Mouse (Mus musculus) small intestine, adult 2 months (tissue): ENCODE measurements around the gene Zbtb40. TPM values are rescaled to one million over a fixed set of nuclear protein-coding genes. Genes with fewer than 3 reads are reported as not detected.

Source experiments
- H3K27ac ChIP-seq: fragments of 200-500 bp; 2 replicates; pipeline ENCODE4 v1.5.1; 2012; ENCODE audit warnings: low read depth, low read length, control low read depth, inconsistent platforms; ENCODE audit not compliant: insufficient read depth
- H3K27me3 ChIP-seq: fragments of 200-500 bp; 2 replicates; pipeline ENCODE4 v1.6.1; 2012; ENCODE audit warnings: mild to moderate bottlenecking, moderate library complexity, low read length, inconsistent platforms; ENCODE audit not compliant: control insufficient read depth, insufficient read depth
- H3K36me3 ChIP-seq: fragments of 200-500 bp; 2 replicates; pipeline ENCODE4 v1.6.1; 2012; ENCODE audit warnings: mild to moderate bottlenecking, low read length, control low read depth, inconsistent platforms; ENCODE audit not compliant: control insufficient read depth, insufficient read depth
- H3K4me1 ChIP-seq: fragments of 200-500 bp; 2 replicates; pipeline ENCODE4 v1.6.1; 2012; ENCODE audit warnings: low read length, inconsistent platforms, mixed read lengths; ENCODE audit not compliant: control insufficient read depth, insufficient read depth, insufficient read length
- H3K4me3 ChIP-seq: fragments of 200-500 bp; 2 replicates; pipeline ENCODE4 v1.5.1; 2012; ENCODE audit warnings: low read depth, mild to moderate bottlenecking, control low read depth, inconsistent platforms, low read length, moderate library complexity
- CTCF ChIP-seq: fragments of 200-500 bp; IDR thresholded peaks from 2 replicates; pipeline ENCODE4 v1.5.1; 2012; ENCODE audit warnings: low read depth, mild to moderate bottlenecking, control low read depth, inconsistent platforms, low read length, moderate library complexity, mixed read lengths; ENCODE audit not compliant: insufficient replicate concordance, insufficient read length; ENCODE audit errors: extremely low read depth
- POLR2A ChIP-seq: fragments of 200-500 bp; IDR thresholded peaks from 2 replicates; pipeline ENCODE4 v1.6.1; 2012; ENCODE audit warnings: low read depth, mild to moderate bottlenecking, control low read depth, inconsistent platforms, low read length, moderate library complexity
- WGBS: fragments of 180-500 bp; shearing (Covaris S2); methylation state at CpG from one replicate; pipeline ENCODE4 v1.1.7; 2018; 5-methylcytosine and 5-hydroxymethylcytosine counted together
- polyA plus RNA-seq: library from polyadenylated mRNA; depleted of rRNA; stranded (reverse); fragments of >200 nt; gene quantifications from 2 replicates; pipeline ENCODE4 v1.2.3, GENCODE M21; 2012; rRNA removed

The Zbtb40 gene
- polyA plus RNA-seq, result 5.2 and 9.0 TPM in 2 replicates

DNA sequence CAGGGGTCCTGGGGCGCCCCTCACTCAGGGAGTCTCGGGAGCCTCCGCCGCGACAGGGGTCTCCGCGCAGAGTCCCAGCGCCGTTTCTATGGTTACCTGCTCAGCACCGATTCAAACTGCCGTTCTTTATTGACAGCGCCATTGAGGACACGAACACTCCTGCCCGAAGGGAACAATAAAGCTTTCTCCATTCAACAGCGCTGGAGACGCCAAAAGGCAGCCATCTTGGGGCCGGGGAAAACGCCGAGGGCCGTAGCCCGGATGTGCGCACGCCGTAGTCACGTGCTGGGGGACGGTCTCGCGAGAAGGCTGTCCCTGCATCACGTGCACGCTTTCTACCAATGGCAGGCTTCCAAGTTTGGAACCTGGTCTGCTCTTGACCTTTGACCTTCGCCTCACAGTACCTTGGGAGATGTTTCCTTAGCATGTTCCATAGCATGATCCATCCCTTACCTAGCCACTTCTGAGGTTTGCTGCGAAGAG, at the start of gene Zbtb40:
Zbtb40 (minus strand) TSS at position 252 of the 483 bp plus-strand sequence.
- peaks cover 8% of the 10 kb centered on the region; the same call in 1 of the 2 replicates for H3K4me1 ChIP-seq
- H3K27ac ChIP-seq, result peak within 1 kb of the TSS; percentile 20; the same call in 1 of the 2 replicates
- peak within 1 kb of the TSS; percentile 94 for H3K4me3 ChIP-seq
- H3K36me3 ChIP-seq, result no peaks in the 10 kb centered on the region
- WGBS, result 2% methylated on average over 32 of the region's 32 CpGs
- 0 out of 2 replicates have a peak, but pooled peaks cover 5% of the 10 kb centered on the region for H3K27me3 ChIP-seq
- no peak for TF ChIP-seq CTCF
- 0 out of 2 replicates have a peak, but pooled peaks have one; percentile 29 for TF ChIP-seq POLR2A

DNA sequence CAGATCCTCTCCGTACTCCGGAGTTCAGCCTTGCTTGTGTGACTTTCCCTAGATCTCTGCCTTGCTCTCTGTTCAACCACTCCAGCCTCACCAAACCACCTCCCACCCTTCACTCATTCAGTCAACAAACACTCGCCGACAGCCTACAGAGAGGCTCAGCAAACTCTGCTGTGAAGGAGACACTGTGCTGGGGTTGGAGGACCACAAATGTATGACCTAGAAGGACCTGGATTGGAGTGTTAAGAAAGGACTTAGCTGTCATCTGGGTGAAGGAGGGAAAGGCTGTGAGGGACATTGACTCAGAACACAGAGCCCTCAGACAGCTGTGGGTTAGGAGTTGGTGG, 49.4 kb upstream of the Zbtb40 start:
- H3K4me3 ChIP-seq, result no peak overlapping the region
- H3K36me3 ChIP-seq, result no peaks in the 10 kb centered on the region
- no peak overlapping the region for H3K27ac ChIP-seq
- H3K4me1 ChIP-seq, result no peaks in the 10 kb centered on the region
- 38% methylated on average over 4 of the region's 4 CpGs for WGBS
- H3K27me3 ChIP-seq, result no peaks in the 10 kb centered on the region
- no peak for TF ChIP-seq POLR2A

- H3K36me3 ChIP-seq, result no peaks in the 10 kb centered on the region
- H3K4me3 ChIP-seq, result no peak overlapping the region
- 60% methylated on average over 17 of the region's 17 CpGs for WGBS
- TF ChIP-seq CTCF, result no peak
- no peak for TF ChIP-seq POLR2A
- H3K27ac ChIP-seq, result no peak overlapping the region
- H3K4me1 ChIP-seq, result no peaks in the 10 kb centered on the region
- H3K27me3 ChIP-seq, result no peaks in the 10 kb centered on the region
These were observed 48.8 kb upstream of the Zbtb40 start for GRCm38 (mm10) chr4:137097246-137097983.

DNA sequence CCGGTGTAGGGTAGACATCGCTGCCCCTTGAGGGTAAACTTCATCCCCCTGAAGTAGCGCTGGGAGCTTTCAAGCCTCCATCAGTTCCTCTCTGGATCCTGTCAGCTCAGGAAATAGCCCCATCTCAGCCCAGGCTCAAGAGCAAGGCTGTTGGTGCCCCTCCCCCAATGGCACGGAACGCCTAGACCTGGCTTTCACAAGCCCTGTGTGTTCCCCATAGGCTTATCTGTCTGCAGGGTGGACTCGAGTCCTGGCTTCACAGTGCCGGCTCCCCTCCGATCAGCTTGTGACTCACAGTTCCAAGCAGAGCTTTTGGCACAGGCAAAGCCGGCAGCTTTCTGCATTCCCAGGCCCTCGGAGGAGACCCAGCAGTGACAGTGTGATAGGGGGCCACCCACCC, 47.8 kb upstream of the Zbtb40 start:
- H3K27me3 ChIP-seq, result no peaks in the 10 kb centered on the region
- H3K27ac ChIP-seq, result no peak overlapping the region
- WGBS, result 61% methylated on average over 10 of the region's 10 CpGs
- no peaks in the 10 kb centered on the region for H3K4me1 ChIP-seq
- no peaks in the 10 kb centered on the region for H3K36me3 ChIP-seq
- no peak overlapping the region for H3K4me3 ChIP-seq
- TF ChIP-seq POLR2A, result no peak
- no peak for TF ChIP-seq CTCF

GRCm38 (mm10) chr4:137085083-137085810, 36.6 kb upstream of the Zbtb40 start:
- H3K4me1 ChIP-seq, result no peaks in the 10 kb centered on the region
- H3K36me3 ChIP-seq, result no peaks in the 10 kb centered on the region
- H3K27ac ChIP-seq, result no peak overlapping the region
- TF ChIP-seq POLR2A (no peak), CTCF (no peak)
- no peak overlapping the region for H3K4me3 ChIP-seq
- 35% methylated on average over 18 of the region's 18 CpGs for WGBS
- no peaks in the 10 kb centered on the region for H3K27me3 ChIP-seq

GRCm38 (mm10) chr4:137082866-137083265, 34.3 kb upstream of the Zbtb40 start:
- Histone ChIP-seq H3K4me3 (no peak overlapping the region), H3K27me3 (no peaks in the 10 kb centered on the region), H3K4me1 (no peaks in the 10 kb centered on the region), H3K27ac (no peak overlapping the region), H3K36me3 (no peaks in the 10 kb centered on the region)
- 54% methylated on average over 2 of the region's 2 CpGs for WGBS
- TF ChIP-seq POLR2A (no peak), CTCF (no peak)

- WGBS, result 84% methylated on average over 4 of the region's 4 CpGs
- TF ChIP-seq POLR2A (no peak), CTCF (no peak)
- Histone ChIP-seq H3K36me3 (no peaks in the 10 kb centered on the region), H3K4me3 (no peak overlapping the region), H3K4me1 (no peaks in the 10 kb centered on the region), H3K27me3 (0 out of 2 replicates have a peak, but pooled peaks cover 3% of the 10 kb centered on the region), H3K27ac (no peak overlapping the region)
These were observed 32.8 kb upstream of the Zbtb40 start for GRCm38 (mm10) chr4:137081401-137081800.
